Mouse (Mus musculus): ENCODE measurements at regions not wholly inside any gene's neighbourhood (a gene's known extent, or its start where the extent isn't known, plus 50 kb on each side); places are given as distances from the start of the nearest gene placed in this dataset.

- WGBS: 54% methylated on average over 6 of the region's 6 CpGs
- no peaks in the 10 kb centered on the region for H3K36me3 ChIP-seq (ENCODE audit: control insufficient read depth, insufficient read depth, low read length)
- ATAC-seq (replicated peaks; ENCODE audit: low FRiP score) (no peak), DNase-seq (ENCODE audit: low spot score) (no peak)
- no peak overlapping the region for H3K4me3 ChIP-seq (ENCODE audit: low read depth, low read length)
- H3K9me3 ChIP-seq (ENCODE audit: control insufficient read depth, low read length): no peaks in the 10 kb centered on the region
- H3K4me2 ChIP-seq: no peak overlapping the region
- no peak overlapping the region for H3K9ac ChIP-seq (ENCODE audit: low read depth, low read length)
- H3K27me3 ChIP-seq (replicated peaks; ENCODE audit: control insufficient read depth, insufficient read depth, low read length): no peaks in the 10 kb centered on the region
- H3K4me1 ChIP-seq (replicated peaks; ENCODE audit: control insufficient read depth, insufficient read depth, low read length): no peaks in the 10 kb centered on the region
- H3K27ac ChIP-seq (ENCODE audit: low read depth, low read length): no peak overlapping the region
Observed at GRCm38 (mm10) chr1:73348476-73348875, 332.8 kb upstream of the Tnp1 start.

- no peak overlapping the region for H3K9ac ChIP-seq (ENCODE audit: low read depth, low read length)
- 30% methylated on average over 1 of the region's 1 CpGs for WGBS
Observed at GRCm38 (mm10) chr1:73344587-73344986, 328.9 kb upstream of the Tnp1 start.

GRCm38 (mm10) chr1:73341911-73342310, 326.2 kb upstream of the Tnp1 start:
- H3K36me3 ChIP-seq (ENCODE audit: control insufficient read depth, insufficient read depth, low read length): no peaks in the 10 kb centered on the region
- H3K9me3 ChIP-seq (ENCODE audit: control insufficient read depth, low read length): no peaks in the 10 kb centered on the region
- H3K4me1 ChIP-seq (replicated peaks; ENCODE audit: control insufficient read depth, insufficient read depth, low read length): no peaks in the 10 kb centered on the region
- H3K9ac ChIP-seq (ENCODE audit: low read depth, low read length): no peak overlapping the region
- DNase-seq (ENCODE audit: low spot score) (no peak), ATAC-seq (replicated peaks; ENCODE audit: low FRiP score) (no peak)
- H3K27me3 ChIP-seq (replicated peaks; ENCODE audit: control insufficient read depth, insufficient read depth, low read length): no peaks in the 10 kb centered on the region
- 87% methylated on average over 5 of the region's 5 CpGs for WGBS
- H3K4me3 ChIP-seq (ENCODE audit: low read depth, low read length): no peak overlapping the region
- no peak overlapping the region for H3K27ac ChIP-seq (ENCODE audit: low read depth, low read length)
- no peak overlapping the region for H3K4me2 ChIP-seq

More at GRCm38 (mm10) chr1:73344587-73344986, 328.9 kb upstream of the Tnp1 start:
- Histone ChIP-seq H3K27me3 (replicated peaks; ENCODE audit: control insufficient read depth, insufficient read depth, low read length) (no peaks in the 10 kb centered on the region), H3K4me2 (no peak overlapping the region), H3K9me3 (ENCODE audit: control insufficient read depth, low read length) (no peaks in the 10 kb centered on the region), H3K27ac (ENCODE audit: low read depth, low read length) (no peak overlapping the region), H3K36me3 (ENCODE audit: control insufficient read depth, insufficient read depth, low read length) (no peaks in the 10 kb centered on the region), H3K4me3 (ENCODE audit: low read depth, low read length) (no peak overlapping the region), H3K4me1 (replicated peaks; ENCODE audit: control insufficient read depth, insufficient read depth, low read length) (no peaks in the 10 kb centered on the region)
- ATAC-seq (replicated peaks; ENCODE audit: low FRiP score) (no peak), DNase-seq (ENCODE audit: low spot score) (no peak)

- no peaks in the 10 kb centered on the region for H3K9me3 ChIP-seq (ENCODE audit: control insufficient read depth, low read length)
- WGBS: 48% methylated on average over 2 of the region's 2 CpGs
- H3K4me2 ChIP-seq: no peak overlapping the region
- H3K4me1 ChIP-seq (replicated peaks; ENCODE audit: control insufficient read depth, insufficient read depth, low read length): no peaks in the 10 kb centered on the region
- ATAC-seq (replicated peaks; ENCODE audit: low FRiP score): no peak
- DNase-seq (ENCODE audit: low spot score): no peak
- H3K9ac ChIP-seq (ENCODE audit: low read depth, low read length): no peak overlapping the region
- H3K36me3 ChIP-seq (ENCODE audit: control insufficient read depth, insufficient read depth, low read length): no peaks in the 10 kb centered on the region
- no peaks in the 10 kb centered on the region for H3K27me3 ChIP-seq (replicated peaks; ENCODE audit: control insufficient read depth, insufficient read depth, low read length)
- H3K4me3 ChIP-seq (ENCODE audit: low read depth, low read length): no peak overlapping the region
- no peak overlapping the region for H3K27ac ChIP-seq (ENCODE audit: low read depth, low read length)
Observed at GRCm38 (mm10) chr1:73337401-73337800, 321.7 kb upstream of the Tnp1 start.

- H3K27ac ChIP-seq (ENCODE audit: low read depth, low read length): no peak overlapping the region
- WGBS: 81% methylated on average over 4 of the region's 4 CpGs
- H3K4me2 ChIP-seq: no peak overlapping the region
- H3K9me3 ChIP-seq (ENCODE audit: control insufficient read depth, low read length): no peaks in the 10 kb centered on the region
- no peak overlapping the region for H3K9ac ChIP-seq (ENCODE audit: low read depth, low read length)
- H3K4me3 ChIP-seq (ENCODE audit: low read depth, low read length): no peak overlapping the region
- no peaks in the 10 kb centered on the region for H3K36me3 ChIP-seq (ENCODE audit: control insufficient read depth, insufficient read depth, low read length)
- no peaks in the 10 kb centered on the region; the same call in 1 of the 2 replicates for H3K4me1 ChIP-seq (replicated peaks; ENCODE audit: control insufficient read depth, insufficient read depth, low read length)
- ATAC-seq (replicated peaks; ENCODE audit: low FRiP score) (no peak), DNase-seq (ENCODE audit: low spot score) (no peak)
- H3K27me3 ChIP-seq (replicated peaks; ENCODE audit: control insufficient read depth, insufficient read depth, low read length): no peaks in the 10 kb centered on the region
Observed at GRCm38 (mm10) chr1:73309556-73309955, 293.8 kb upstream of the Tnp1 start.

GRCm38 (mm10) chr1:73308420-73308819, 292.7 kb upstream of the Tnp1 start:
- no peak overlapping the region for H3K27ac ChIP-seq (ENCODE audit: low read depth, low read length)
- H3K4me1 ChIP-seq (replicated peaks; ENCODE audit: control insufficient read depth, insufficient read depth, low read length): no peaks in the 10 kb centered on the region; the same call in 1 of the 2 replicates
- no peaks in the 10 kb centered on the region for H3K9me3 ChIP-seq (ENCODE audit: control insufficient read depth, low read length)
- H3K27me3 ChIP-seq (replicated peaks; ENCODE audit: control insufficient read depth, insufficient read depth, low read length): no peaks in the 10 kb centered on the region
- no peak overlapping the region for H3K9ac ChIP-seq (ENCODE audit: low read depth, low read length)
- no peak overlapping the region for H3K4me3 ChIP-seq (ENCODE audit: low read depth, low read length)
- no peak overlapping the region for H3K4me2 ChIP-seq
- ATAC-seq (replicated peaks; ENCODE audit: low FRiP score) (no peak), DNase-seq (ENCODE audit: low spot score) (no peak)
- WGBS: 86% methylated on average over 4 of the region's 4 CpGs
- no peaks in the 10 kb centered on the region for H3K36me3 ChIP-seq (ENCODE audit: control insufficient read depth, insufficient read depth, low read length)

- WGBS: 29% methylated on average over 3 of the region's 3 CpGs
- DNase-seq (ENCODE audit: low spot score) (no peak), ATAC-seq (replicated peaks; ENCODE audit: low FRiP score) (no peak)
- Histone ChIP-seq H3K4me2 (no peak overlapping the region), H3K9me3 (ENCODE audit: control insufficient read depth, low read length) (no peaks in the 10 kb centered on the region), H3K9ac (ENCODE audit: low read depth, low read length) (no peak overlapping the region), H3K36me3 (ENCODE audit: control insufficient read depth, insufficient read depth, low read length) (no peaks in the 10 kb centered on the region), H3K27me3 (replicated peaks; ENCODE audit: control insufficient read depth, insufficient read depth, low read length) (no peaks in the 10 kb centered on the region), H3K27ac (ENCODE audit: low read depth, low read length) (no peak overlapping the region), H3K4me1 (replicated peaks; ENCODE audit: control insufficient read depth, insufficient read depth, low read length) (no peaks in the 10 kb centered on the region; the same call in 1 of the 2 replicates), H3K4me3 (ENCODE audit: low read depth, low read length) (no peak overlapping the region)
Observed at GRCm38 (mm10) chr1:73307194-73307593, 291.5 kb upstream of the Tnp1 start.

GRCm38 (mm10) chr1:73299978-73300688, 284.4 kb upstream of the Tnp1 start:
- no peak for ATAC-seq (replicated peaks; ENCODE audit: low FRiP score)
- Histone ChIP-seq H3K36me3 (ENCODE audit: control insufficient read depth, insufficient read depth, low read length) (no peaks in the 10 kb centered on the region), H3K9me3 (ENCODE audit: control insufficient read depth, low read length) (no peaks in the 10 kb centered on the region), H3K4me3 (ENCODE audit: low read depth, low read length) (no peak overlapping the region), H3K27ac (ENCODE audit: low read depth, low read length) (no peak overlapping the region), H3K4me1 (replicated peaks; ENCODE audit: control insufficient read depth, insufficient read depth, low read length) (no peaks in the 10 kb centered on the region), H3K9ac (ENCODE audit: low read depth, low read length) (no peak overlapping the region), H3K4me2 (no peak overlapping the region), H3K27me3 (replicated peaks; ENCODE audit: control insufficient read depth, insufficient read depth, low read length) (no peaks in the 10 kb centered on the region)
- 59% methylated on average over 4 of the region's 4 CpGs for WGBS
- no peak for DNase-seq (ENCODE audit: low spot score)

GRCm38 (mm10) chr1:73285342-73285741, 269.6 kb upstream of the Tnp1 start:
- no peaks in the 10 kb centered on the region for H3K4me1 ChIP-seq (replicated peaks; ENCODE audit: control insufficient read depth, insufficient read depth, low read length)
- no peak overlapping the region for H3K9ac ChIP-seq (ENCODE audit: low read depth, low read length)
- 69% methylated on average over 2 of the region's 2 CpGs for WGBS
- no peak overlapping the region for H3K27ac ChIP-seq (ENCODE audit: low read depth, low read length)
- no peak overlapping the region for H3K4me2 ChIP-seq
- no peak overlapping the region for H3K4me3 ChIP-seq (ENCODE audit: low read depth, low read length)
- H3K36me3 ChIP-seq (ENCODE audit: control insufficient read depth, insufficient read depth, low read length): no peaks in the 10 kb centered on the region
- no peak for DNase-seq (ENCODE audit: low spot score)
- H3K27me3 ChIP-seq (replicated peaks; ENCODE audit: control insufficient read depth, insufficient read depth, low read length): no peaks in the 10 kb centered on the region
- ATAC-seq (replicated peaks; ENCODE audit: low FRiP score): no peak
- no peaks in the 10 kb centered on the region for H3K9me3 ChIP-seq (ENCODE audit: control insufficient read depth, low read length)

All from liver, embryonic 11.5 days (tissue).